Mouse (Mus musculus) midbrain, postnatal 0 days (tissue): ENCODE data around the gene Pex5. TPM values are rescaled to one million over a fixed set of nuclear protein-coding genes. Genes with fewer than 3 reads are reported as not detected.
A peak's percentile ranks its signal among the peaks of the same experiment; 100 is the strongest.

Source experiments
- ATAC-seq: fragments of 200-750 bp; cut with Nextera tagmentation; 2 replicates; pipeline ENCODE4 v1.8.0; 2017; ENCODE audit warnings: moderate number of reproducible peaks, mild to moderate bottlenecking, moderate TSS enrichment, moderate library complexity; ENCODE audit not compliant: low FRiP score
- DNase-seq: peaks from one replicate; pipeline ENCODE4 v3.0.0-alpha.2; 2015; ENCODE audit warnings: low spot score
- H3K27ac ChIP-seq: fragments of 300-500 bp; sonication (generic); 2 replicates; pipeline ENCODE4 v1.5.1; 2014; ENCODE audit warnings: low read depth, mild to moderate bottlenecking, low read length, mixed read lengths
- H3K27me3 ChIP-seq: fragments of 300-500 bp; sonication (generic); 2 replicates; pipeline ENCODE4 v1.6.1; 2014; ENCODE audit warnings: low read length, control low read depth, mixed read lengths; ENCODE audit not compliant: insufficient read depth
- H3K36me3 ChIP-seq: fragments of 300-500 bp; sonication (generic); 2 replicates; pipeline ENCODE4 v1.6.1; 2014; ENCODE audit warnings: low read length, control low read depth, mixed read lengths; ENCODE audit not compliant: insufficient read depth
- H3K4me1 ChIP-seq: fragments of 300-500 bp; sonication (generic); 2 replicates; pipeline ENCODE4 v1.6.1; 2014; ENCODE audit warnings: mild to moderate bottlenecking, control low read depth, antibody characterized with exemption, low read length, mixed read lengths; ENCODE audit not compliant: insufficient read depth
- H3K4me2 ChIP-seq: fragments of 300-500 bp; sonication (generic); 2 replicates; pipeline ENCODE4 v1.6.1; 2014; ENCODE audit warnings: low read depth, mild to moderate bottlenecking, low read length, mixed read lengths; ENCODE audit not compliant: poor library complexity, severe bottlenecking
- H3K4me3 ChIP-seq: fragments of 300-500 bp; sonication (generic); 2 replicates; pipeline ENCODE4 v1.5.1; 2014; ENCODE audit warnings: low read depth, mild to moderate bottlenecking, low read length, moderate library complexity
- H3K9ac ChIP-seq: fragments of 300-500 bp; sonication (generic); replicated peaks from 2 replicates; pipeline ENCODE4 v1.6.1; 2014; ENCODE audit warnings: mild to moderate bottlenecking, low read length, moderate library complexity, mixed read lengths; ENCODE audit not compliant: poor library complexity, severe bottlenecking
- H3K9me3 ChIP-seq: fragments of 300-500 bp; sonication (generic); 2 replicates; pipeline ENCODE4 v1.6.1; 2016; ENCODE audit warnings: low read length, control low read depth
- CTCF ChIP-seq: IDR thresholded peaks from 2 replicates; pipeline ENCODE4 v1.5.1; 2016; ENCODE audit warnings: antibody characterized with exemption, mild to moderate bottlenecking
- WGBS: fragments of 180-500 bp; shearing (Covaris S2); extraction: QIAGEN DNeasy Blood & Tissue Kit; methylation state at CpG from one replicate; pipeline ENCODE4 v1.1.7; 2014; 5-methylcytosine and 5-hydroxymethylcytosine counted together
- polyA plus RNA-seq: library from polyadenylated mRNA; unstranded; fragments of >200 nt; fragmentation: Nextera tagmentation; extraction: Ambion mirVana; gene quantifications from 2 replicates; pipeline ENCODE4 v1.2.1, GENCODE M21; 2015
- total RNA-seq: library from RNA; depleted of rRNA; stranded (reverse); fragments of >200 nt; gene quantifications from 2 replicates; pipeline ENCODE4 v1.2.3, GENCODE M21; 2014

Pex5 gene
- total and polyA plus RNA-seq, 2 experiments from 2014 or later = 53.1 to 73.2 TPM

DNA sequence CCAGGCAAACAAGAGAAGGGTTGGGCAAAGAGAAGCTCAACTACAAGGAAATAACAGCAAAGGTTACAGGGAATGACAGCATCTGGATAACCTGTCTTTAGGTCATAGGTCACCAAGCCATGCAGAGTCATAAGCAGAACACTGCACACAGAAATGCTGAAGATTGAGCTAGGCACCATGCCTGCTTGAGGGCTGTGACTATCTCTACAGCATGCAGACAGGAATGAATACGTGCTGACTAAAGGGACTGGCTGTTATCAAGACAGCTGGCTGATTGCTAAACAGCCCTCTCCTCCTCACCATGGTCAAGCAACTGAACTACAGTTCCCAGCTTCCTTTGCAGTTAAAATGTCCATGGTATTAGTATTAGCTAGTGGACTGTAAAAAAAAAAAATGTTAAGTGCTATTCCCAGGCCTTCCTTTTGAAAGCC lies 9.2 kb upstream of the Pex5 start:
- TF ChIP-seq CTCF = no peak
- H3K27ac ChIP-seq = no peak overlapping the region
- H3K9me3 ChIP-seq = no peaks in the 10 kb centered on the region
- no peak for ATAC-seq
- DNase-seq = no peak
- no peaks in the 10 kb centered on the region for H3K27me3 ChIP-seq
- no peaks in the 10 kb centered on the region for H3K4me1 ChIP-seq
- H3K4me3 ChIP-seq = no peak overlapping the region
- no peak overlapping the region for H3K4me2 ChIP-seq
- H3K9ac ChIP-seq = no peak overlapping the region
- WGBS = 58% methylated on average over 1 of the region's 1 CpGs
- no peaks in the 10 kb centered on the region for H3K36me3 ChIP-seq

DNA sequence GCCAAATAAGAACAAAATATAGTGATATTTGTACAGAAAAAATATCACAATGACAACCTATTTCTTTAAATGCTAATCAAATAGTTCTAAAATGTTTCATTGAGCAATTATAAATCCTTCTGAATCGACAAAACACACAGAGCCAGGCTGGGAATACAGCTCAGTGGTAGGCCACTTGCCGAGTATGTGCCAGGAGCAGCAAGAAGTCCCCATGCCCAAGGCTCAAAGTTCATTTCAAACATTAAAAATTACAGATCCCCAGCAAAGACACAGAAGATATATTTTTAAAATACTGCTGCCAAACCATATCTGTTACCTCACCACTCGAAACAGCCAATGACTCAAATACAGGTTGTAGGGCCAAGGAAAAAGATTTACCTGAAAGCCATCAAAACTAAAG lies 3.8 kb upstream of the Pex5 start:
- Histone ChIP-seq H3K4me3 (no peak overlapping the region), H3K4me2 (no peak overlapping the region), H3K9ac (no peak overlapping the region), H3K9me3 (no peaks in the 10 kb centered on the region), H3K27ac (no peak overlapping the region), H3K36me3 (no peaks in the 10 kb centered on the region), H3K4me1 (no peaks in the 10 kb centered on the region), H3K27me3 (no peaks in the 10 kb centered on the region)
- DNase-seq (no peak), ATAC-seq (no peak)
- WGBS = 85% methylated on average over 3 of the region's 3 CpGs
- no peak for TF ChIP-seq CTCF

DNA sequence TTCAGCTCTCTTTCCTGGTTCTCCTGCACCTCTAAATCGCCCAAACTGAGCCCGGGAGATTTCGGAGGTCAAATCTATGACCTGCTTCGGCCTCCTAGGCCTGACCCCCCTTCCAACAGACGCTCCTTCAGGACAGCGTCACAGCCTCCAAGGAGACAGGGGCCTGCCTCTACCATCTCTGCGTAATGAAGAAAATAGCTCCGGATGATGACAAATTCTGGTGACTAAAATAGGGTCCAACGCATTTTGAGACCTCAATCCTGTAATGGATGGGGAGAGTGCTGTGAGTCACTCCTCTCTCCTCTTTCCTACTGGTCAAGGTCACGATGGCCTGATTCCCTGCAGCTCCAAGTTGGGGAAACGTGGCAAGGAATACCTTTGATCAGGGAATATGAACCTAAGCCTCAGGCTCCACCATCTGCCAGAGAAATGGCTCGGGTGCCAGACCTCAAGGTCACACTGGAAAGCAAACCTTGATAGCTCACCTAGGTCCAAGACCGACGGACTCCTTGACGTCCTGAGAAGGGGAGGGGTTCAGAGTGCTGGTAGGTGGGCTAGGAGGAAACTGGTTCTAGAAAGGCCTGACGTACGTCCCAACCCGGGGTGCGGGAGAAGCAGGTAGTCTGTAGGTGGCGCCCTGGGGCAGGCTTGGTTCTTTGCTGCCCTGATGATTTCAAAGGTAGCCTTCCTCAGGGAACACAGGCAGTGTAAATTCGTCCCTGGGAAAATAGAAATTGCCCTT lies 651 bp upstream of the Pex5 start:
- peak; percentile 57 for ATAC-seq
- Histone ChIP-seq H3K4me2 (peak overlapping the region; percentile 77), H3K27me3 (no peaks in the 10 kb centered on the region), H3K4me3 (peak overlapping the region; percentile 76), H3K9ac (peak overlapping the region; percentile 86), H3K9me3 (no peaks in the 10 kb centered on the region), H3K27ac (peak overlapping the region; percentile 78), H3K4me1 (peaks cover 6% of the 10 kb centered on the region; the same call in 1 of the 2 replicates), H3K36me3 (peaks cover 9% of the 10 kb centered on the region)
- peak; percentile 75 for TF ChIP-seq CTCF
- WGBS = 3% methylated on average over 21 of the region's 21 CpGs
- peak; percentile 80 for DNase-seq

GRCm38 (mm10) chr6:124414150-124414926 lies 529 bp downstream of the Pex5 start:
- TF ChIP-seq CTCF = no peak
- H3K27me3 ChIP-seq = no peaks in the 10 kb centered on the region
- H3K4me3 ChIP-seq = peak overlapping the region; percentile 76
- H3K9ac ChIP-seq = peak overlapping the region; percentile 86
- DNase-seq (peak; percentile 51), ATAC-seq (peak; percentile 59)
- 1% methylated on average over 40 of the region's 45 CpGs for WGBS
- peak overlapping the region; percentile 77 for H3K4me2 ChIP-seq
- H3K36me3 ChIP-seq = peaks cover 11% of the 10 kb centered on the region
- H3K9me3 ChIP-seq = no peaks in the 10 kb centered on the region
- H3K4me1 ChIP-seq = peaks cover 6% of the 10 kb centered on the region; the same call in 1 of the 2 replicates
- peak overlapping the region; percentile 78 for H3K27ac ChIP-seq

DNA sequence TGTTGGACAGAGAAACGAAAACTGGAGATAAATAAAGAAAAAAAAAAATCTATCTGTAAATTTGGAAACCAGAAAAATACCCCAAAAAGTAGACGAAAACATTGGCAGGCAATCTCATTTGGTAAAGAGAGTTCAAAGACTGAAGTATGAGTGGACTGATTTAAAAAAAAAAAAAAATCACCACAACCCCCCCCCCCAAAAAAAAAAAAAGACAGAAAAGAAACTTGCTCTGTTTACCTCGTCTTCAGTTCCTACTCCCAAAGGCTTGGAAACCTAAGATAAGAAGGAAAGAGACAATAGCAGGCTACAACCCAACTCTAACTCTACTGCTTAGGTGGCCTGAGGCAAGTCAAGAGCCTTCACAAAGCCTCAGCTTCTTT lies 1.1 kb downstream of the Pex5 start:
- Histone ChIP-seq H3K4me1 (peaks cover 6% of the 10 kb centered on the region; the same call in 1 of the 2 replicates), H3K27me3 (no peaks in the 10 kb centered on the region), H3K9me3 (no peaks in the 10 kb centered on the region), H3K27ac (peak overlapping the region; percentile 78; the same call in 1 of the 2 replicates), H3K9ac (peak overlapping the region; percentile 86), H3K36me3 (peaks cover 11% of the 10 kb centered on the region), H3K4me2 (peak overlapping the region; percentile 77), H3K4me3 (peak overlapping the region; percentile 76)
- no peak for TF ChIP-seq CTCF
- ATAC-seq (no peak), DNase-seq (no peak)
- 60% methylated on average over 3 of the region's 3 CpGs for WGBS

DNA sequence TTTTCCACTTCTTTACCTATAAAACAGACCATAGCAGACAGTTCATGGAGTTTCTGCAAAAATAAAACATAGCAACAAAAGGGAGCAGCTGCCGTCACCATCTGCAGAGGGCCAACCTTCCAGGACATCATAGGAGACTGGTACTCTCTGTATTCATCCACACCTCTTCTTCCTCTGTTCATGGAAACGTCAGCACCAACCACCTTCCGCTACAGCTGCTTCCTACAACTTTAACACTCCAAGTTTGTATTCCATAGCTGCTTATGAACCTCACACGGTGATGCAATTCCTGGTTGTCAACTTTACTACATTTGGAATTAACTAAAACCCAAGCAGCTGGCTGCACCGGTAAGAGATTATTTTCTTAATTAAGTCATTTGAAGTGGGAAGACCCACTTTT lies 6.5 kb downstream of the Pex5 start:
- 89% methylated on average over 5 of the region's 5 CpGs for WGBS
- Histone ChIP-seq H3K27me3 (no peaks in the 10 kb centered on the region), H3K4me1 (peaks cover 3% of the 10 kb centered on the region; the same call in 1 of the 2 replicates), H3K9ac (no peak overlapping the region), H3K36me3 (peaks cover 47% of the 10 kb centered on the region), H3K4me3 (no peak overlapping the region), H3K4me2 (no peak overlapping the region), H3K27ac (no peak overlapping the region), H3K9me3 (no peaks in the 10 kb centered on the region)
- TF ChIP-seq CTCF = no peak
- DNase-seq (no peak), ATAC-seq (no peak)
